Mouse (Mus musculus) CD4-positive naive resting alpha-beta T cell, adult 57 days (primary cell): ENCODE measurements around the gene Ifi47. TPM values are rescaled to one million over a fixed set of nuclear protein-coding genes. Genes with fewer than 3 reads are reported as not detected.

Source experiments
- total RNA-seq: library from RNA; stranded (reverse); gene quantifications from one replicate; pipeline ENCODE4 v1.2.4, GENCODE M21; 2023

Gene Ifi47
- 140 TPM for total RNA-seq

DNA sequence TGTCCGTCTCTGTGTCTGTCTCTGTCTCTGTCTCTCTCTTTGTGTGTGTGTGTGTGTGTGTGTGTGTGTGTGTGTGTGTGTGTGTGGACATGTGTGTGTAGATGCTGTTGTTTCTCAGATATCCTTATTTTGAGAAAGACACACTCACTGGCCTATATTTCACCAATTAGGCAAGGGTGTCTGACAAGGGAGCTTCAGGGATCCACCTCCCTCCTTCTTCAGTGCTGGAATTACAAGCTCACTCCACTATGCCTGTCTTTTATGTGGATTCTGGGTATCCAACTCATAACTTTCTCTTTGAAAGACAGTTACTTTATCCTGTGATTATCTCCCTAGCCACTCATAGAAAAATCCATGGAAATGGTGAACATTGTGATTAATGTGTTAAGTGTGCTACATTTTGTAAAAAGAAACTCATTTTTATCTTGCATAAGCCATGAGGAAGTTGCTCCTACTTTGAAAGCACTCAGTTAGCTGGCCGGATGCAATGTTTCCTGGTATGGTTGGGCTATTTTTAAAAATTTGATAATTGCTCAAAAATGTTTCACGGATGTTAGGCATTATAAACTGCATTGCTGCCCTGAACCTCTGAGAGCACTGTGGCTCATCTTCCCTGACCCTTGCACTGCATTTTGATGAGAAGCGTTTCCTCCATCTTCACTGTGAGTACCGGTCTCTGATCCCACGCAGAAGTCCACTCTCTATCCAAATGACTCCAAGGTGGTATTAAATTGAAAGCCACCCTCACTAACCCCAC, at the start of gene Ifi47:
Ifi47 (plus strand) TSS at position 587 of the 757 bp plus-strand sequence.

DNA sequence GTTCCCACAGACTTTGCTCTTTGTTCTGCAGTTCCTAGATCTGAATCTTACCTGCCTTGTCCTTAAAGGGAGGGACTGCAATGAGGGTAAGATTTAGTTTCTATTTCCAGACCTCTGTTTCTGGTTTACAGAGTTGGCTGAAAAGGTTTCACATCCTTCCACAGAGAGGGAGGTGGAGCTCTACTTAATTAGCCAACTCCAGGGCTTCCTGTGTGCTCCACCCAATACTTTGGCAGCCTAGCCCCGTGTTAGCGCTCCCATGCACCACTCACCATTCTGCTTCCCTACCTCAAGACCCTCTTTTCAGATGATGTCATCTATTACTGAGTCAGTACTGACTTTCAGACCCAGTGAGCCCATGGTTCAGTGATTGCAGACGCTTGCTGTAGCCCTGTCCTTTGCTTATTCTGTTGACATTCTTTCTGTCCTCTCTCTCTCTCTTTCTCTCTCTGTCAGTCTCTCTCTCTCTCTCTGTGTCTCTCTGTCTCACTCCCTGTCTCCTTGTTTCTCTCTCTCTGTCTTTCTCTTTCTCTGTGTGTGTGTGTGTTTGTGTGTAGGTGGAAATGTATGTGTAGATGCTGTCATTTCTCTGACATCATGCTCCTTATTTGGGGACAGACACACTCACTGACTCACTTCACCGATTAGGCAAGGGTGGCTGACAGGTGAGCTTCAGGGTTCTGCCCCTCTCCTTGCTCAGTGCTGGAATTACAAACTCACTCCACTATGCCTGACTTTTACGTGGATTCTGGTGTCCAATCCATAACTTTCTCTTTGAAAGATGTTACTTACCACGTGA, 25.1 kb upstream of the Ifi47 start, which contains the start of gene 9930111J21Rik2:
9930111J21Rik2 (minus strand) TSS at position 150 of the 799 bp plus-strand sequence.

DNA sequence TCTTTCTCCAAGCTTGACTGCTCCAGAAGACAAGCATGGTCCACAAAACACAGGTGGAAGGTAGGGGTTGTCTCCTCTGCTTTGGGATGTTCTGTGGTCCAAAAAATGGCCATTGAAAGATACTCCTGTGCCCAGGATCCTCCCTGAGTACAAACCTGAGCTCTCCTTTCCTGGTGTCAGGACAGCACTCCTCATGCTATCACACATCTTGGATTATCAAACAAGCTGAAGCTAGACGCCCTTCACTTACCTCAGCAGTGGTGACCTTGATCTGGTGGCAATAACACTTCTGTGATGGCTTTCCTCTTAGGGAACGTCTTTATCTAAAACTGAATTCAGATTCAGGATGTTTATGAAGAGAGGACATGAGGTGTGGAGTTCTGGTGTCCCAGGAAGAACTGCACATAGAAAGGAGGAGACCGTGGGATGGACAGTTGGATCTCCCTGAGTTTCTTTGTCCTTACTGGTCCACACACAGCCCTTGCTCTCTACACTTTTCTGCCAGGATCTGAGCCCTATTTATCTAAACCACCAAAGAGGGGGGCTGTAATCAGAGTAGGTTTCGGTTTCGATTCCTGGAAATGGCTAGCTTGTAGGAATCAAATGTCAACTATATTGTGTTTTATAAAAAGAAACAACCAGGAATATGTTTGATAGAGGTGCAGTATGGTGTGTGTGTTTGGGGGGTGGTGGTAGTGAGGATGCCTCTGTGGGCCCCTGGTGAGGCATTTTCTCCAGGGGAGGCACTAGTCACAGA, 12.5 kb upstream of the Ifi47 start, which contains the start of gene Tgtp2:
Tgtp2 (minus strand) TSS at position 494 of the 757 bp plus-strand sequence.

DNA sequence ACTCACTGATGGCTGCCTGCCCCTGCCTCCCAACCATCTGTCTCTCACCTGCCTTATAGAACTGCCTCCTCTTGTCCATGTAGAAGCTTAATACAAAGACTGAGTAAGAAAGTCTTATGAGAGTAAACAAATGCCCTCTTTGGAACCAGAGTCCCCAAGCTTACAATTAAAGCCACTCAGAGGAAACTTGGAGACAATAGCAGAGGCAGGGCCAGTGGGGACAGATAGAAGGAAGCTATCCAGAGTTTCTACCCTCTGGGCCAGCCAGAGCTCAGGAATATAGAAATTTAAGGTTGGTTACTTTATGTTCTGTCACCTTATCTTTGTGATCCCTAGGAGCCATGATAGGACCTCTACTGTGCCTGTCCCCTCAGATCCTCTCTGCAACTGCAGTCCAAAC, 38.4 kb downstream of the Ifi47 start, which contains the start of gene Olfr1396:
Olfr1396 (minus strand) TSS at position 101 of the 400 bp plus-strand sequence.

DNA sequence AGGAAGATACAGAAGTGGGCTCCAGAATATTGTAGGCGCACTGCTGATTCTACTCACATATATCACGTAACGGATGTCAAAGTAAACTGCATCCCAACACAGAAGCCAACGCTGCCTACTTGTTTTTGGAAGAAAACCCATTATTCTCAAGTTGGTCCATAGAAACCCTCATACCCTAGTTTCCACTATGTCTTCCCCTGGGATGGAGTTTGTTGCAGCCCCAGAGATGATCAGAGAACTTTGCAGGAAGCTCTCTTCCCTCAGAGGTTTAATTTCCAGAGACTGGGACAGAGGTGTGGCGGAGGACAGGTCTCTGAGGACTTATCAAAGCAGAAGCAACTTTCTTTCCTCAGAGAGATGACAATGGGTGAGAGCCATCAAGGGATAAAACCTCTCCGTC, 65.6 kb downstream of the Ifi47 start, which contains the start of gene Olfr1395:
Olfr1395 (plus strand) TSS at position 301 of the 400 bp plus-strand sequence.

Other genes starting within 250 kb of the Ifi47 start
- gene Gm12184, start 249.9 kb upstream of the Ifi47 start, total RNA-seq, result 1.3 TPM
- gene Irgm1, start 204.9 kb upstream of the Ifi47 start, total RNA-seq, result 47.4 TPM
- gene Gm5431, start 174.4 kb upstream of the Ifi47 start, total RNA-seq, result 20.8 TPM
- 39.6 TPM for gene Psme2b, start 130.4 kb upstream of the Ifi47 start, total RNA-seq
- gene Olfr56, start 97.7 kb upstream of the Ifi47 start, total RNA-seq, result 1.0 TPM
- 75.3 TPM for gene 9930111J21Rik1, start 97.2 kb upstream of the Ifi47 start, total RNA-seq
- 50.5 TPM for gene Gm12185, start 84.4 kb upstream of the Ifi47 start, total RNA-seq
- 82.7 TPM for gene Tgtp1, start 82.4 kb upstream of the Ifi47 start, total RNA-seq
- 78.9 TPM for gene 9930111J21Rik2, start 25.3 kb upstream of the Ifi47 start, total RNA-seq
- gene Tgtp2, start 12.4 kb upstream of the Ifi47 start, total RNA-seq, result 40.7 TPM
- gene Olfr1396, start 38.3 kb downstream of the Ifi47 start, total RNA-seq, result not detected
- gene Olfr1395, start 65.7 kb downstream of the Ifi47 start, total RNA-seq, result not detected
- not detected for gene Olfr1394, start 77.8 kb downstream of the Ifi47 start, total RNA-seq
- gene Btnl9, start 110.6 kb downstream of the Ifi47 start, total RNA-seq, result 0.89 TPM
- 94.6 TPM for gene Zfp62, start 126.7 kb downstream of the Ifi47 start, total RNA-seq
- 52.8 TPM for gene Mgat1, start 167.6 kb downstream of the Ifi47 start, total RNA-seq
- gene Olfr1393, start 201.7 kb downstream of the Ifi47 start, total RNA-seq, result 0.27 TPM
- not detected for gene Olfr1392, start 208.7 kb downstream of the Ifi47 start, total RNA-seq
- gene Olfr10, start 228.2 kb downstream of the Ifi47 start, total RNA-seq, result not detected
- gene Olfr1391, start 246.2 kb downstream of the Ifi47 start, total RNA-seq, result not detected